Mouse (Mus musculus) forebrain, embryonic 13.5 days (tissue): ENCODE measurements around the gene Chd2. TPM values are rescaled to one million over a fixed set of nuclear protein-coding genes. Genes with fewer than 3 reads are reported as not detected.
"Not testable (repeated sequence)": the region's sequence is repeated elsewhere in the genome, so short reads cannot be mapped to it uniquely, and the experiment has no call there.

Experiments used
- ATAC-seq: fragments of 200-750 bp; cut with Nextera tagmentation; 2 replicates; pipeline ENCODE4 v1.8.0; 2017
- H3K27ac ChIP-seq: fragments of 300-500 bp; sonication (generic); 2 replicates; pipeline ENCODE4 v1.5.1; 2015; ENCODE audit warnings: inconsistent platforms, mild to moderate bottlenecking, moderate library complexity
- H3K27me3 ChIP-seq: fragments of 300-500 bp; sonication (generic); 2 replicates; pipeline ENCODE4 v1.6.1; 2015; ENCODE audit warnings: mild to moderate bottlenecking, inconsistent platforms
- H3K36me3 ChIP-seq: fragments of 300-500 bp; sonication (generic); 2 replicates; pipeline ENCODE4 v1.6.1; 2015; ENCODE audit warnings: mild to moderate bottlenecking, inconsistent platforms; ENCODE audit not compliant: poor library complexity, severe bottlenecking
- H3K4me1 ChIP-seq: fragments of 300-500 bp; sonication (generic); 2 replicates; pipeline ENCODE4 v1.6.1; 2015; ENCODE audit warnings: inconsistent platforms
- H3K4me2 ChIP-seq: fragments of 300-500 bp; sonication (generic); 2 replicates; pipeline ENCODE4 v1.6.1; 2015; ENCODE audit warnings: inconsistent platforms, mild to moderate bottlenecking, moderate library complexity
- H3K4me3 ChIP-seq: fragments of 300-500 bp; sonication (generic); 2 replicates; pipeline ENCODE4 v1.5.1; 2015; ENCODE audit warnings: mild to moderate bottlenecking, inconsistent platforms
- H3K9ac ChIP-seq: fragments of 300-500 bp; sonication (generic); 2 replicates; pipeline ENCODE4 v1.6.1; 2015; ENCODE audit warnings: mild to moderate bottlenecking, inconsistent platforms
- H3K9me3 ChIP-seq: fragments of 300-500 bp; sonication (generic); replicated peaks from 2 replicates; pipeline ENCODE4 v1.6.1; 2016; ENCODE audit warnings: inconsistent platforms
- WGBS: fragments of 180-500 bp; shearing (Covaris S2); methylation state at CpG from one replicate; pipeline ENCODE4 v1.1.7; 2015; 5-methylcytosine and 5-hydroxymethylcytosine counted together
- polyA plus RNA-seq: library from polyadenylated mRNA; unstranded; fragments of >200 nt; fragmentation: Nextera tagmentation; extraction: Ambion mirVana; gene quantifications from 2 replicates; pipeline ENCODE4 v1.2.1, GENCODE M21; 2015

The Chd2 gene
- polyA plus RNA-seq, 1 experiment from 2014 or later: 62.8 TPM

- Histone ChIP-seq H3K27ac (no peak overlapping the region), H3K27me3 (no peaks in the 10 kb centered on the region), H3K9me3 (no peaks in the 10 kb centered on the region), H3K36me3 (0 out of 2 replicates have a peak, but pooled peaks cover 3% of the 10 kb centered on the region), H3K4me1 (peaks cover 59% of the 10 kb centered on the region), H3K4me3 (no peak overlapping the region), H3K9ac (no peak overlapping the region), H3K4me2 (peak overlapping the region; percentile 25)
- WGBS: 60% methylated on average over 4 of the region's 4 CpGs
- ATAC-seq: no peak
These were observed 5.8 kb downstream of the Chd2 start for GRCm38 (mm10) chr7:73535861-73536200.

GRCm38 (mm10) chr7:73534937-73535860, 6.4 kb downstream of the Chd2 start:
- Histone ChIP-seq H3K27me3 (no peaks in the 10 kb centered on the region), H3K9ac (no peak overlapping the region), H3K4me3 (no peak overlapping the region), H3K4me1 (peaks cover 59% of the 10 kb centered on the region), H3K9me3 (no peaks in the 10 kb centered on the region), H3K36me3 (0 out of 2 replicates have a peak, but pooled peaks cover 3% of the 10 kb centered on the region), H3K27ac (no peak overlapping the region), H3K4me2 (no peak overlapping the region; the same call in 1 of the 2 replicates)
- WGBS: 55% methylated on average over 2 of the region's 2 CpGs
- no peak for ATAC-seq

DNA sequence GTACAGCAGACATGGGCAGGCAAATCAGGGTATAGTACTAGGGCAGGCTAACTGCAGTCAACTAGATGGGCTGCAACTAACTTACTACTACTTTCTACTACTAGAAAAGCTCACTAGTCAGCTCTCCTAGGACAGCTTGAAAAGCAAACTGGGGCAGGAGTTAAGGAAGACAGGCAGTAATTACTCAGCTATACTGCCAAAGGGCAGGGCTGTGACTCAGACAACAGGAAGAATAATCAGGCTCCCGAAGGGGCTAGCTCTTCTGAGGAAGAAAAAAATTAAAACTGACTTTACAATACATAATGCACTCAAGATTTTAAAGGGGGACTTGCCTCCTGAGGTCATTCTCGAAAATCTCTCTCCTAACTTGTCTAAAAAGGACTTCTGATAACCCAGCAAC, 8.2 kb downstream of the Chd2 start:
- H3K4me2 ChIP-seq: no peak overlapping the region
- peak overlapping the region; percentile 54 for H3K27ac ChIP-seq
- WGBS: 73% methylated on average over 2 of the region's 2 CpGs
- peaks cover 56% of the 10 kb centered on the region for H3K4me1 ChIP-seq
- H3K9ac ChIP-seq: peak overlapping the region; percentile 1; the same call in 1 of the 2 replicates
- peaks cover 4% of the 10 kb centered on the region; the same call in 1 of the 2 replicates for H3K36me3 ChIP-seq
- no peaks in the 10 kb centered on the region for H3K27me3 ChIP-seq
- H3K9me3 ChIP-seq: no peaks in the 10 kb centered on the region
- no peak overlapping the region for H3K4me3 ChIP-seq
- no peak for ATAC-seq

DNA sequence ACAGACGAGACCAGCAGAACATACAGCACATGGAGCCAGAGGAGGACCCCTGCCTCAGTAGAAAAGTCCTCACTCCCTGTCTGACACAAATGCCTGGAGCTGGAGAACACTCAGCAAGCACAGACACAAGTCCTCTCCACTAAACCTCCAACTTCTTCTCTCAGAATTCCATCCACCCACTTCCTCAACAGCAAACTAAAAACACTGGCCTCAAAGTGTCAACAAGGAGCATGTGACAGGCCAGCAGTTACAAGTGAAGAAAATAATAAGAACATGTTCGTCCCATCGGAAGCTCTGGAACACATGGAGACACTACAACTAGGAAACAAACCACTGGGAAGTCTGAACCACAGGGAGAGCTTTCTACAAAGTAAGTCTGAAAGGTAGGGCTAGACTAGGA, 8.7 kb downstream of the Chd2 start:
- H3K27ac ChIP-seq: peak overlapping the region; percentile 19; the same call in 1 of the 2 replicates

DNA sequence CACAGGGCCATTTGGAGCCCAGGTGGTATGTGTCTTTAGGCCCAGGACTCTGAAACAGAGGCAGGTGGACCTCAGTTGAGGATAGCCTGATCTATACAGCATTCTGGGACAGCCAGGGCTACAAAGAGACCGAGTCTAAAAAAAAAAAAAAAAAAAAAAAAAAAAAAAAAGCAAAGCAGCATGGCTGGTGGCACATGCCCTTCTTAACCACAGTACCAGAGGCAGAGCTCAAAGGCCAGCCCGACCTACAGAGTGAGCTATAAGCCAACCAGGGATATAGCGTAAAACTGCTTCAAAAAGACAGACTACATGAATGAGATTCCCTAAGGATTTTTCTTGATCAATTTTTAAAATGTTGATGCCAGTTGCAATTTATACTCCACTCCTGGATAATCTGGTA, 9.5 kb downstream of the Chd2 start:
- no peaks in the 10 kb centered on the region for H3K27me3 ChIP-seq
- H3K36me3 ChIP-seq: peaks cover 9% of the 10 kb centered on the region; the same call in 1 of the 2 replicates
- H3K27ac ChIP-seq: peak overlapping the region; percentile 64
- no peak overlapping the region for H3K9ac ChIP-seq
- H3K4me1 ChIP-seq: peaks cover 55% of the 10 kb centered on the region
- ATAC-seq: no peak
- H3K9me3 ChIP-seq: no peaks in the 10 kb centered on the region
- no peak overlapping the region for H3K4me2 ChIP-seq
- WGBS: 81% methylated on average over 3 of the region's 3 CpGs
- no peak overlapping the region for H3K4me3 ChIP-seq

More for the DNA sequence above, 8.7 kb downstream of the Chd2 start:
- no peaks in the 10 kb centered on the region for H3K27me3 ChIP-seq
- H3K4me2 ChIP-seq: no peak overlapping the region
- no peak overlapping the region for H3K4me3 ChIP-seq
- ATAC-seq: no peak
- peaks cover 56% of the 10 kb centered on the region for H3K4me1 ChIP-seq
- peak overlapping the region; percentile 1; the same call in 1 of the 2 replicates for H3K9ac ChIP-seq
- WGBS: 82% methylated on average over 3 of the region's 3 CpGs
- H3K9me3 ChIP-seq: no peaks in the 10 kb centered on the region
- peaks cover 6% of the 10 kb centered on the region; the same call in 1 of the 2 replicates for H3K36me3 ChIP-seq

GRCm38 (mm10) chr7:73531506-73532093, 10.0 kb downstream of the Chd2 start:
- H3K4me1 ChIP-seq: peaks cover 49% of the 10 kb centered on the region

GRCm38 (mm10) chr7:73530846-73531245, 10.8 kb downstream of the Chd2 start:
- no peak overlapping the region for H3K27ac ChIP-seq
- H3K27me3 ChIP-seq: no peaks in the 10 kb centered on the region
- no peak overlapping the region for H3K4me3 ChIP-seq
- H3K4me2 ChIP-seq: no peak overlapping the region
- no peaks in the 10 kb centered on the region for H3K9me3 ChIP-seq
- WGBS: 78% methylated on average over 5 of the region's 5 CpGs
- H3K9ac ChIP-seq: no peak overlapping the region
- peaks cover 43% of the 10 kb centered on the region for H3K4me1 ChIP-seq
- no peak for ATAC-seq
- H3K36me3 ChIP-seq: peaks cover 9% of the 10 kb centered on the region; the same call in 1 of the 2 replicates

More at GRCm38 (mm10) chr7:73531506-73532093, 10.0 kb downstream of the Chd2 start:
- H3K9me3 ChIP-seq: no peaks in the 10 kb centered on the region
- H3K9ac ChIP-seq: no peak overlapping the region
- peak overlapping the region; percentile 64 for H3K27ac ChIP-seq
- peaks cover 9% of the 10 kb centered on the region; the same call in 1 of the 2 replicates for H3K36me3 ChIP-seq
- ATAC-seq: no peak
- H3K4me2 ChIP-seq: no peak overlapping the region
- no peaks in the 10 kb centered on the region for H3K27me3 ChIP-seq
- H3K4me3 ChIP-seq: no peak overlapping the region
- 70% methylated on average over 7 of the region's 7 CpGs for WGBS

- peaks cover 9% of the 10 kb centered on the region; the same call in 1 of the 2 replicates for H3K36me3 ChIP-seq
- no peak overlapping the region for H3K4me3 ChIP-seq
- no peaks in the 10 kb centered on the region for H3K9me3 ChIP-seq
- no peak overlapping the region for H3K27ac ChIP-seq
- no peaks in the 10 kb centered on the region for H3K27me3 ChIP-seq
- ATAC-seq: no peak
- no peak overlapping the region for H3K4me2 ChIP-seq
- 92% methylated on average over 5 of the region's 5 CpGs for WGBS
- H3K9ac ChIP-seq: no peak overlapping the region
- H3K4me1 ChIP-seq: peaks cover 36% of the 10 kb centered on the region
These were observed 11.5 kb downstream of the Chd2 start for GRCm38 (mm10) chr7:73530164-73530563.

GRCm38 (mm10) chr7:73529261-73529660, 12.4 kb downstream of the Chd2 start:
- no peaks in the 10 kb centered on the region for H3K27me3 ChIP-seq
- no peaks in the 10 kb centered on the region for H3K9me3 ChIP-seq
- 0 out of 2 replicates have a peak overlapping the region, but pooled peaks have one; percentile 0 for H3K27ac ChIP-seq
- no peak overlapping the region for H3K4me3 ChIP-seq
- no peak overlapping the region for H3K9ac ChIP-seq
- 92% methylated on average over 6 of the region's 6 CpGs for WGBS
- H3K4me2 ChIP-seq: no peak overlapping the region
- peaks cover 37% of the 10 kb centered on the region for H3K4me1 ChIP-seq
- ATAC-seq: no peak
- H3K36me3 ChIP-seq: peaks cover 9% of the 10 kb centered on the region; the same call in 1 of the 2 replicates

DNA sequence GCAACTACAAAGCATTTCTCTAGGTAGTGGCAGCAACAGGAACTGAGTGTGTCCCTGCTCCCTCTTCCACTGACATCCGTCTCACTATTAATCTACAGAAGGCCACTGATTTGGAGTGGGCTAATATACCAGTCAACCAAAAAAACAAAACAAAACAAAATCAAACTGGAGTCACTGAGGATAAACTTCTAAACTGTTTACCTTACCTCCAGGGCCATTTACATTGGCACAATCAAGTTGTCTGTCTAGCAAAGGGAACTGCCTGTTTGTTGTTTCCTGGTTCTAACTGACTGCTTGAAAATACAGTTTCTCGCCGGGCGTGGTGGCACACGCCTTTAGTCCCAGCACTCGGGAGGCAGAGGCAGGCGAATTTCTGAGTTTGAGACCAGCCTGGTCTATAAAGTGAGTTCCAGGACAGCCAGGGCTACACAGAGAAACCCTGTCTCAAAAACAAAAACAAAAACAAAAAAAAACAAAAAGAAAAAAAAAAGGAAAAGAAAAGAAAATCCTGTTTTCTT, 13.2 kb downstream of the Chd2 start:
- ATAC-seq, H3K4me2 ChIP-seq, H3K9me3 ChIP-seq, H3K4me3 ChIP-seq, H3K9ac ChIP-seq, H3K27ac ChIP-seq, H3K27me3 ChIP-seq, H3K36me3 ChIP-seq: not testable (repeated sequence)
- WGBS: 93% methylated on average over 7 of the region's 7 CpGs
- peaks cover 32% of the 10 kb centered on the region for H3K4me1 ChIP-seq

GRCm38 (mm10) chr7:73527225-73527624, 14.4 kb downstream of the Chd2 start:
- Histone ChIP-seq H3K9me3 (no peaks in the 10 kb centered on the region), H3K4me2 (no peak overlapping the region), H3K27me3 (no peaks in the 10 kb centered on the region), H3K4me1 (peaks cover 23% of the 10 kb centered on the region), H3K4me3 (no peak overlapping the region), H3K9ac (no peak overlapping the region), H3K27ac (no peak overlapping the region), H3K36me3 (peaks cover 9% of the 10 kb centered on the region; the same call in 1 of the 2 replicates)
- no peak for ATAC-seq
- WGBS: 92% methylated on average over 4 of the region's 4 CpGs

- ATAC-seq: peak; percentile 73
- 36% methylated on average over 9 of the region's 9 CpGs for WGBS
- H3K36me3 ChIP-seq: peaks cover 11% of the 10 kb centered on the region
- no peak overlapping the region for H3K4me3 ChIP-seq
- H3K27me3 ChIP-seq: no peaks in the 10 kb centered on the region
- no peak overlapping the region for H3K9ac ChIP-seq
- H3K27ac ChIP-seq: peak overlapping the region; percentile 73
- H3K4me1 ChIP-seq: peaks cover 20% of the 10 kb centered on the region
- no peaks in the 10 kb centered on the region for H3K9me3 ChIP-seq
- peak overlapping the region; percentile 3; the same call in 1 of the 2 replicates for H3K4me2 ChIP-seq
These were observed 17.1 kb downstream of the Chd2 start for GRCm38 (mm10) chr7:73524454-73524952.
